Mouse (Mus musculus) embryonic fibroblast, embryonic 13.5 days (primary cell): ENCODE results near the gene Eps8.

Experiments
- CTCF ChIP-seq: IDR thresholded peaks from 2 replicates; pipeline ENCODE4 v1.5.1; 2011; ENCODE audit warnings: mild to moderate bottlenecking, control low read depth, low read length, moderate library complexity, borderline replicate concordance; ENCODE audit not compliant: insufficient read depth
- POLR2A ChIP-seq: IDR thresholded peaks from 2 replicates; pipeline ENCODE4 v1.6.1; 2011; ENCODE audit warnings: low read depth, mild to moderate bottlenecking, control low read depth, low read length, moderate library complexity

DNA sequence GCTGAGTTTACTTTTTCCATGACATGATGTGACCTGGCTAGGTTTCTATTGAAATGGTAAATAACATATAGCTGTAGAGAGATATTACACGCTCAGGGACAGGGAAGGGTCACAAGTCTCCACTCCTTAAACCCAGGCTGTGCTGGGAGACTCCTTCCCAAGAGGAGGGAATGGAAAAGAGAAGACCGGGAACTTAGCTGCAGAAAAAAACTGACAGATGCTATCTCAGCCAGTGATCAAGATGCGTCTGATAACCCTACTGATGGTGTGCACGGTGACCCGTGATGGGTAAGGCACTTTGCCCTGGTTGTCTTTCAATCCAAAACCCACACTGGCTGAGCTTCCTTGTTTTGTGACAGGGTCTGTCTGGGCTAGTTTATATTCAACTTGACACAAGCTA lies 9.8 kb downstream of the Eps8 start:
- TF ChIP-seq CTCF (no peak), POLR2A (no peak)
